Mouse (Mus musculus) adipose tissue, adult 10 weeks (tissue): ENCODE data around the gene Add3. TPM values are rescaled to one million over a fixed set of nuclear protein-coding genes. Genes with fewer than 3 reads are reported as not detected.

Source experiments
- polyA plus RNA-seq: library from polyadenylated mRNA; stranded (reverse); fragments of 350-450 nt; fragmentation: Illumina TruSeq; extraction: RNeasy Lipid Tissue Mini Kit (QIAGEN cat#74804); gene quantifications from one replicate; pipeline ENCODE4 v1.2.3, GENCODE M21; 2014; ENCODE audit warnings: low read depth, low replicate concordance

The Add3 gene
- 41.9 TPM for polyA plus RNA-seq

DNA sequence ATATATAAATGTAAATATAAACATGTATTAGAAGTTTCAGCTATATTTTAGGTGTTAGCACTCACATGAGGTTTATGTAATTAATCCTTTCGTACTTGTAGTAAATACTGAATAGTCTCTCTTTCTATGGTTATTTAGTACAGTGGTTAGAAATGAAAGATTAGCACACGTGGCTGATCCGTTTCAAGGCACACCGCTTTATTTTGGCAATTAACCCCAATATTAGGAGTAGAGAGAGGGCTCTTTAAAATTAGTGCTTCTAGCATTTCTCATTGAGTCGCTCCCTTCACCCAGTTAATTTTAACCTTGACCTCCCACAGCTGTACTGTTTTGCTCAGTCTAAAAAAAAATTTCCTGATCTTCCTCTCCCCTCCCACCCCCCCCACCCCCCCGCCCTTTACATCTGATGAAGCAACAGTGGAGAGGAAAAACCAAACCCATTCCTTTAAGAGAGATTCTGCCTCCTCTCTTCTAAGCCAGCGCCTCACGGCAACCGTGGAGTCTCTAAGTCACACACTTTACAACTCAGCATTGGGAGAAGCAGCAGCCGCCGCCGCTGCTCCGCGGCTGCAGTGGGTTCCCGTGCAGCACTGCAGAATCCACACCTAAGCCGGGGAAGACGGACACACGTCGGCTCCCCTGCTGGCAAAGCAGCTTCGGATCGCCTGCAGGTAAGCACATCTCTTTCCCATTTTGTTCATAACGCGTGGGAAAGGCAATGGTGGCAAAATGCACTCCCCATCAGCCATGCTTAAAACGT is at the start of gene Add3:
TSS of gene Add3 (plus strand) at position 400 of the 760 bp plus-strand sequence.

Other genes with a start within 250 kb of the Add3 start
- gene Xpnpep1, start 100.2 kb upstream of the Add3 start, polyA plus RNA-seq, result 60.0 TPM
- 42.4 TPM for gene Mxi1, start 170.1 kb downstream of the Add3 start, polyA plus RNA-seq
- not detected for gene Gm10197, start 231.3 kb downstream of the Add3 start, polyA plus RNA-seq